Mouse (Mus musculus): Measurements from ENCODE around the gene Nlrp6.
"Not testable (repeated sequence)": the region's sequence is repeated elsewhere in the genome, so short reads cannot be mapped to it uniquely, and the experiment has no call there.

Nlrp6 gene

GRCm38 (mm10) chr7:140920418-140921029, at the start of gene Nlrp6:
Gene Nlrp6, plus strand, starts transcription at chr7:140920902.
- no peak for DNase-seq (ENCODE audit: low read depth in 2 of 2, low spot score in 2 of 2)

- no peak for DNase-seq (ENCODE audit: low read depth in 2 of 2, low spot score in 2 of 2)
Observed at GRCm38 (mm10) chr7:140874224-140874623, 46.5 kb upstream of the Nlrp6 start.

GRCm38 (mm10) chr7:140877364-140877763, 43.3 kb upstream of the Nlrp6 start:
- no peak for DNase-seq (ENCODE audit: low read depth in 2 of 2, low spot score in 2 of 2)

DNA sequence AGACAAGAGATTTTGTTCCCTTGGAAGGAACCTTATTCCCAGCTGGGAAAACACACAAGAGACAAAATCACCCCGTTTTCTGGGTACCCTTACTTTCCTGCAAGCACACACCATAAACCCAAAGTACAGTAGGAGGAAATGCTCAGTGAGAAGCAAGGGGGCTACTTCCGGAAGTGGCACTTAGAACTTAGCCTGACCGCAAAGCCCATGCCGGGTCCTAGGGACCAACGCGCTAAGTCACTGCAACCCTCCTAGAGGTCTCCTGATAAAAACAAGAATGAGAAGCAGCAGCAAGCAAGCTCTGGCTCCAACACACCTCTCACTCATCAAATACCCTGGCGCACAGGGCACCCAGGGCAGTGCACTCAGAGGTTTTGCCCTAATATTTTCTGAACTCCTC, 41.3 kb upstream of the Nlrp6 start:
- DNase-seq (ENCODE audit: low read depth in 2 of 2, low spot score in 2 of 2): no peak

DNA sequence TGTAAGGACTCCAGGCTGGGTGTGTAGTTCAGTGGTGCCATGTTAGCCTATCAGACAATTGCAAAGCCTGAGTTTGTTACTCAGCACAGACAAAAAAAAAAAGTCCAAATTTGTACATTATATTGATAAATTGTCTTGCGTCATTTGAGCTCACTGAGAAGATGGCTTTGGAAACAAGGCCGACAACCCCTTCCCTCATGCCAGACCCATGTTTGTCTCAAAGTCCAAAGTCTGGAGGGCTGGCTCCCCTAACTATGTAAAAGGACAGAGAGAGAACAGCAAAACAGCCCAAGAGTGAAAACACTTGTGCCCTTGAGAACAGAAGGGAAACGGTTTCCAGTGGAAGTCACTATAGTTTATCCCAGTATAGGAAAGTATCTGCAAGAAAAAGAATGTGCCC, 40.3 kb upstream of the Nlrp6 start:
- no peak for DNase-seq (ENCODE audit: low read depth in 2 of 2, low spot score in 2 of 2)

GRCm38 (mm10) chr7:140880865-140881515, 39.7 kb upstream of the Nlrp6 start:
- no peak for DNase-seq (ENCODE audit: low read depth in 2 of 2, low spot score in 2 of 2)

- peak; percentile 85 to 89 for DNase-seq (ENCODE audit: low read depth in 2 of 2, low spot score in 2 of 2)
Observed at GRCm38 (mm10) chr7:140881696-140882468, 38.8 kb upstream of the Nlrp6 start, which contains the start of the genes Psmd13 and Sirt3. Gene Psmd13, plus strand, starts transcription at chr7:140881968. Gene Sirt3, minus strand, starts transcription at chr7:140882309.

DNA sequence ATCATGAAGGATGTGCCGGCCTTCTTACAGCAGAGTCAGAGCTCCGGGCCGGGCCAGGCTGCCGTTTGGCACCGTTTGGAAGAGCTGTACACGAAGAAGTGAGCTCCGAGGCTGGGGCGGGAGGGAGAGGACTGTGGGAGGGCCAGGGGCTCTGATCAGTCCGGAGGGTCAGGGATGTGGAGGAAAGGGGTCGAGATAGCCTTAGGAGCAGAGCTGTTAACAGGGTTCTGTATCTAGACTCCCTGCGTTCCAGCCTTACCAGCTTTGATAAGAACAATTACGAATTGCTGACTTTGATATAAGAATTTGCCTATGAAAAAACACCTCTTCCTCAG, 38.3 kb upstream of the Nlrp6 start:
- no peak for DNase-seq (ENCODE audit: low read depth in 2 of 2, low spot score in 2 of 2)

- not testable (repeated sequence) for DNase-seq (ENCODE audit: low read depth in 2 of 2, low spot score in 2 of 2)
Observed at GRCm38 (mm10) chr7:140890636-140891035, 30.1 kb upstream of the Nlrp6 start.

DNA sequence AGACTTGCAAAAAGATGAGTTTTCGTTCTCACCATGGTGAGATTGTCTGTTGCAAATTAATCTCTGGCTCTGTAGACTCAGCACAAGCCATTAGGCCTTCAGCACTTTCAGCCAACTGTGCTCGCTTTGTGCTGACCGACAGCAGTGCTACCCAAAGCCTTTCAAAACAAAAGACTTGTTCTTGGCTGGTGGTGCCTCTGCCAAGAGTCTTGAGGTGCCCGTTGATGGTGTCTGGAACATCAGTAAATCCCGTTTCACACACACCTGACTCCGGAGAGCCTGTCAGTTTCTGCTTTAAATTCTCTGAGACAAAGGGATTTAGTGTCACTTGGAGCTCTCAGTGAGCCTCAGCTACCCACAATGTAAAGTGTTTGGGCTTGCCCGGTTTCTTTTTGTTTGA, 26.7 kb upstream of the Nlrp6 start:
- DNase-seq (ENCODE audit: low read depth in 2 of 2, low spot score in 2 of 2): no peak

GRCm38 (mm10) chr7:140894611-140895010, 26.1 kb upstream of the Nlrp6 start:
- no peak for DNase-seq (ENCODE audit: low read depth in 2 of 2, low spot score in 2 of 2)

DNA sequence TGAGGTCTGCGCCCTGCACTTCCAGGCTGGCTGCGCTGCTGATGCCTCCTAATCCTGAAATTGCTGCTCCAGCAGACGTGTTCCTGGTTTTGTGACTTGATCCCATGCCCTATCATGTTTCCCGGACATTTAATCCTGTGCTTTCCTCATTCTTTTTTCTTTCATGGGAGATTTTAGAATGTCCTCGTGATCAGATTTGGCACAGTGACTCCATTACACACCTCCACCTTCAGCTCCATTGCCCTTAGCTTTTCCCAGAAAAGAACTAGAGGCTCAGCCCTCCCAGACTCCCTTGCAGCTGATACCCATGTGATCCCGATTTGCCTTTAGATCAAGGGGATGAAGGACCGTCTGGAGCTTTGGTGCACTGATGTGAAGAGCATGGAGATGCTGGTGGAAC, 22.8 kb upstream of the Nlrp6 start:
- DNase-seq (ENCODE audit: low read depth in 2 of 2, low spot score in 2 of 2): no peak

GRCm38 (mm10) chr7:140899121-140899520, 21.6 kb upstream of the Nlrp6 start:
- DNase-seq (ENCODE audit: low read depth in 2 of 2, low spot score in 2 of 2): no peak

DNA sequence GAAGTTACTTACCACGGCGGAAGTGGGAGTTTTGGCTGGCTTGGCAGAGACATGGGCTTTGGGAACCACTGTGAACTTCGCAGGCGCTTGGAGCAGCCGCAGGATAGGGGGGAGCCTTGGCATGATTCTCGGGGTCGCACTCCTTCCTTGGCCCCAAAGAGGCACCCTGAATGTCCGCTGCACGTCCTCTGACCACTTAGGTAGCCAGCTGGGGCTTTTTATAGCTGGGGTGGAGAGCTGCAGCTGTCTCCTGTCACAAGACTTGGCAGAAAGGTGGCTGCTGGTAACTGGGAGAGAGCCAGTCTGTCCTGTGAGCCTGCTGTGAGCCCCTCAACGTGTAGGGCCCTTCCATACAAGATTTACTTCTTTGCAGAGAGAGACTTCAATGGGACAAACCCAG, 20.5 kb upstream of the Nlrp6 start, which contains the start of gene Cox8b:
Cox8b (minus strand) TSS at position 227 of the 400 bp plus-strand sequence.
- no peak for DNase-seq (ENCODE audit: low read depth in 2 of 2, low spot score in 2 of 2)

DNA sequence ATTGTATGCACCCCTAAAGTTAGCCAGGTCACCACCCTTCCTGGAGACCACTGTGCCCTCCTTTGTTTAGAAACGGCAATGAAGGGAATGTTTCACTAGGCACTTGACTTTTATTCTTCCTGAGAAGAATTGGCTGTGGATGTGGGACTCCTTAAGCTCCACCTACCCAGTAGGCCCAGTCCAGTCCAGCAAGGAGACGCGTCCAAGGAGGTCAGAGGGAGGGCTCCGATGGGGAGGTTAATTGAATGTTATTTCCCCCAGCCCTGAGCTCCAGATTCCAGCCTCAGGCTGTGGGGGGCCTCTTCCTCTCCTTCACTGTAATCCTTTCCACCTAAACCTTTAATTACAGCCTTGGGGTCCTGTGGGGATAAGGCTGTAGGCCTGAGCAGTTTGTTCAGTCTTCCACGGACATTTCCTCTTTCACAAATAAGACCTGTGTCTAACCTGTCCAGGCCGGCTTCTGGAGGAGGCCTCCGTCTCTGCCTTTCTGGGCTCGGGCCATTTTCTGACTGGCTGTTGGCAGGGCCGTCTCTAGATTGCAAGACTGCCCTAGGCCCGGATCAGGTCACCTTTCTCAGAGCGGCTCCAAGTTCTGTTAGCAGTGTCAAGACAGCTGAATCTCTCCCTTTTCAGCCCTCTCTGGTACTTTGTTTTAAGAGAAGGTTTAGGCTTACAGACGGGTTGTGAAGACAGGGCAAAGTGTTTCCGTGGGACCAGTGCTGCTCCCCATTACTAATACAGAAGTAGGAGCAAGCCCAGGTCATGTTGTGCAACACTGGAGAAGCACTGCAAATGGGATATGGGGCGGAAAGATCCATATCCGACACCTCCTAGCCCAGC, 18.4 kb upstream of the Nlrp6 start:
- no peak for DNase-seq (ENCODE audit: low read depth in 2 of 2, low spot score in 2 of 2)

GRCm38 (mm10) chr7:140903212-140903611, 17.5 kb upstream of the Nlrp6 start:
- DNase-seq (ENCODE audit: low read depth in 2 of 2, low spot score in 2 of 2): peak; percentile 65 to 74

- DNase-seq (ENCODE audit: low read depth in 2 of 2, low spot score in 2 of 2): no peak
Observed at GRCm38 (mm10) chr7:140905642-140906081, 15.0 kb upstream of the Nlrp6 start.

GRCm38 (mm10) chr7:140907131-140907530, 13.6 kb upstream of the Nlrp6 start:
- DNase-seq (ENCODE audit: low read depth in 2 of 2, low spot score in 2 of 2): no peak

DNA sequence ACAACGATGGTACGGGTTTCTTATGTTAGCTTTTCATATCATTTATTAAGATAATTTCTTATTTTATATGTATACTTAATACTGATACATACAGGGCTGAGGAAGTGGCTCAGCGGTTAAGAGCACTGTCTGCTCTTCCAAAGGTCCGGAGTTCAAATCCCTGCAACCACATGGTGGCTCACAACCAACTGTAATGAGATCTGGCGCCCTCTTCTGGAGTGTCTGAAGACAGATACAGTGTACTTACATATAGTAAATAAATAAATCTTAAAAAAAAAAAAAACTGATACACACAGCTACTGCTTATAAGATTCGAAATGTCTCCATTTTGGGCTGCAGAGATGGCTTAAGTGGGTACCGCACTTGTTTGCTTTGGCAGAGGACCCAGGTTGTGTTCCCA, 13.0 kb upstream of the Nlrp6 start:
- no peak for DNase-seq (ENCODE audit: low read depth in 2 of 2, low spot score in 2 of 2)

DNA sequence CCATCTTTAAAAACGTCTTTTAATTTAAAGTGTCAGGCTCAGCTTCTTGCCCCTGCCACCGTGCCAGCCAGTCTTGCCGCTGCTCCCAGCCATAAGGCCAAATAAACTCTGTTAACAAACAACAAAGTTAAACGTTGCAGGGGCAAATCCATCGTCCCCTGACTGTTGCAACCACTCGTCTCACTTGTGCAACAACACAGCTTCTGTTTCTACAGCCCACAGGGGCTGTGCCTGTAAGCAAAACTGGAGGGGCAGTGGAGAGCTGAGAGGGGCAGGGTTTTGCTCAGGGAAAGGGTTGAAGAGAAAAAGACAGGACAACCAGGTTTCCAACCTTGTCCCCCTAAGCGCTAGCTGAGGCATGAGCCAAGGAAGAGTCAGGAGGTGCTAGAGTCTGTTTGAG, 12.5 kb upstream of the Nlrp6 start:
- no peak for DNase-seq (ENCODE audit: low read depth in 2 of 2, low spot score in 2 of 2)

DNA sequence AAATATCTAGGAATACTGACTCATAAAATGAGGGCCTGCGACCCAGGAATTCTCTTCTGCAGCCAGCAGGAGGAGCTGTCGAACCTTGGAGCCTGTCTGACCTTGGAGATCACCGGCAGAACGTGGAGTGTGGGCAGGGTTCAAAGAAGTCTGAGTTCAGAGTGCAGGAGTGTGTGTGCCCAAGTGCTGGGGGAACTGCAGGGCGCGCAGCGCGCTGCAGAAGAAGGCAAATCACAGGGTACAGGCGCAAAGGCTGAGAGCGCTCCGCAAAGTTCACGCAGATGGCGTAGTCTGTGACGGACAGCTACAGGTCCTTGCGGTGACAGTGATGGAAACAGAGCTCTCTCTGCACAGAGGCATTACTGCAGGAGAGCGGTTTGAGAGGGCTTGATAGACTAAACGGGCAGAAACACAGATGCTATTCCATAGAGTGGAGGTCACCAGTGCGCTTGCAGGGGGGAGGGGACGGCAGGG, 12.0 kb upstream of the Nlrp6 start:
- peak; percentile 52 to 60 for DNase-seq (ENCODE audit: low read depth in 2 of 2, low spot score in 2 of 2)

Data from CD8-positive naive resting alpha-beta T cell, adult 2 months (primary cell).